In the genomic region with DNA sequence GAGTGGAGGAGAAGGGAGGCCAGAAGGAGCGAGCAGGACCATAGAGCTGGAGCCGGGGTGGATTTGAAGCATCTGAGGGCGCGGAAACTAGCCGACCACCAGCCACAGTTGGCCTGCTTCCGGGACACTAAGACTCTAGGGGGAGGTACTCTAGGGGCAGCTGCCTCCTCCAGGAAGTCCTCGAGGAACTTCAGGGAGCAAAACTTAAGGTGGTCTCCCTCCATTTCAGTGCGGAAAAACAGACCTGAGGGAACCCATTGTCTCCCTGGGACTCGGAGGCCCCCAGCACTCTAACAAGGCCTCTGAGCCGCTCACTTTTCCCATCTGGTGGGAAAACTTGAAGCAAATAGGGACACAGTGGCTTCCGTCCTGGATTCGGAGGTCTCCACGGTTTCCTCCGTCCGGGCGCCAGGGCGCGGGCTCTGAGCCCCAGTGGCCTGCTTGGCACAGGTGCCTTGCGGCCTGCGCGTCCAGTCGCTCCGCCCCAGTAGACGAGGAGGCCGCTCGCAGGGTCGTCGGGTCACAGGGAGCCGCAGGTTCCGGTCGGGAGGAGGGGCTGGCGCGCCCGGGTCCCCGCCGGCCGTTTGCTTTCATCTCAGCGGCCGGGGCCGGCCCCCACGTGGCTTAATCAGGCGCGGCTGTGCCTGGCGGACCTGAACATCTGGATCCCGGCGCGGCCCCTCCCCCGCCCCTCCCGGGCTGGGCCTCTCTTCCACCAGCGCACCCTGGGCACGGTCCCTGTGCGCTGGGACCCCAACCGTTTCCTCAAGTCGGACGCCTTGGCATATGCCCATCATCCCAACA, we compare ENCODE assay signal across 7 mouse cellular contexts. TPM values are rescaled to one million over a fixed set of nuclear protein-coding genes. Genes with fewer than 3 reads are reported as not detected.
DNase-seq lines count a peak whose midpoint lies in the region; ATAC-seq and TF ChIP-seq lines count a peak whose summit lies in the region.

No protein-coding gene starts in this region.

- H3K27me3 ChIP-seq in E14TG2a.4 (ENCODE audit: insufficient read depth, low read length) = peaks cover 97% of the 10 kb centered on the region
- peaks cover 81% of the 10 kb centered on the region for H3K27me3 ChIP-seq in limb, embryonic 12.5 days
- H3K27me3 ChIP-seq in midbrain, embryonic 12.5 days = peaks cover 100% of the 10 kb centered on the region

- 3% methylated on average over 55 of the region's 55 CpGs for WGBS in limb, embryonic 12.5 days
- 3% methylated on average over 54 of the region's 55 CpGs for WGBS in midbrain, embryonic 12.5 days

- H3K4me3 ChIP-seq in E14TG2a.4 (replicated peaks; ENCODE audit: low read length) = peak overlapping the region; percentile 64
- peak overlapping the region; percentile 36 for H3K4me3 ChIP-seq in limb, embryonic 12.5 days (replicated peaks)
- H3K4me3 ChIP-seq in midbrain, embryonic 12.5 days = peak overlapping the region; percentile 33

- peak overlapping the region; percentile 93 for H3K4me2 ChIP-seq in limb, embryonic 12.5 days
- peak overlapping the region; percentile 66 for H3K4me2 ChIP-seq in midbrain, embryonic 12.5 days (replicated peaks)

- DNase-seq in A20 (ENCODE audit: low read depth, low spot score) = peak; percentile 50
- no peak for DNase-seq in frontal cortex, postnatal 25 days (ENCODE audit: low spot score in 2 of 2)
- no peak for DNase-seq in spleen, postnatal 4 days (ENCODE audit: low spot score in 2 of 2)

- H3K36me3 ChIP-seq in E14TG2a.4 (ENCODE audit: insufficient read depth, low read length) = no peaks in the 10 kb centered on the region
- H3K36me3 ChIP-seq in limb, embryonic 12.5 days = no peaks in the 10 kb centered on the region
- no peaks in the 10 kb centered on the region for H3K36me3 ChIP-seq in midbrain, embryonic 12.5 days

- H3K9ac ChIP-seq in limb, embryonic 12.5 days (replicated peaks) = peak overlapping the region; percentile 50; the same call in 1 of the 2 replicates
- H3K9ac ChIP-seq in midbrain, embryonic 12.5 days (replicated peaks) = peak overlapping the region; percentile 25

- peaks cover 71% of the 10 kb centered on the region for H3K4me1 ChIP-seq in E14TG2a.4 (replicated peaks; ENCODE audit: low read depth, low read length)
- H3K4me1 ChIP-seq in limb, embryonic 12.5 days (replicated peaks) = peaks cover 73% of the 10 kb centered on the region
- H3K4me1 ChIP-seq in midbrain, embryonic 12.5 days = peaks cover 37% of the 10 kb centered on the region

- H3K27ac ChIP-seq in limb, embryonic 12.5 days = peak overlapping the region; percentile 56
- H3K27ac ChIP-seq in midbrain, embryonic 12.5 days (replicated peaks) = no peak overlapping the region

- no peak for TF ChIP-seq CTCF in E14TG2a.4 (conservative IDR thresholded peaks at IDR 0.05; ENCODE audit: low read length)

- peak; percentile 61 for ATAC-seq in granulocyte monocyte progenitor cell, adult 5-6 weeks (replicated peaks; ENCODE audit: poor library complexity, severe bottlenecking)
- no peak for ATAC-seq in limb, embryonic 12.5 days (ENCODE audit: insufficient number of reproducible peaks, insufficient read depth, low FRiP score, low TSS enrichment, low read depth)
- peak; percentile 52; the same call in 1 of the 2 replicates for ATAC-seq in midbrain, embryonic 12.5 days (ENCODE audit: low FRiP score, low read depth)

- H3K9me3 ChIP-seq in E14TG2a.4 (ENCODE audit: low read length) = no peaks in the 10 kb centered on the region
- H3K9me3 ChIP-seq in limb, embryonic 12.5 days = no peaks in the 10 kb centered on the region
- H3K9me3 ChIP-seq in midbrain, embryonic 12.5 days = no peaks in the 10 kb centered on the region

RNA-seq across cellular contexts. Expression of gene Tmem59l, which starts 1.0 kb away (rescaled TPM):
- total RNA-seq in granulocyte monocyte progenitor cell, adult 5-6 weeks (2014; fragmentation: Nextera tagmentation) = not detected in 2 replicates
- not detected in 2 replicates for total RNA-seq in granulocyte monocyte progenitor cell, adult 5-6 weeks (2017)
- polyA plus RNA-seq in limb, embryonic 12.5 days (2016; fragmentation: Nextera tagmentation; extraction: Ambion mirVana) = 17.5 and 22.1 TPM in 2 replicates
- polyA plus RNA-seq in midbrain, embryonic 12.5 days (2016; fragmentation: Nextera tagmentation; extraction: Ambion mirVana) = 19.3 and 21.7 TPM in 2 replicates

RNA-seq across cellular contexts. Expression of gene Crlf1, which starts 4.8 kb away (rescaled TPM):
- total RNA-seq in granulocyte monocyte progenitor cell, adult 5-6 weeks (2014; fragmentation: Nextera tagmentation) = not detected in 2 replicates
- not detected in 2 replicates for total RNA-seq in granulocyte monocyte progenitor cell, adult 5-6 weeks (2017)
- polyA plus RNA-seq in limb, embryonic 12.5 days (2016; fragmentation: Nextera tagmentation; extraction: Ambion mirVana) = 82.4 and 105 TPM in 2 replicates
- polyA plus RNA-seq in midbrain, embryonic 12.5 days (2016; fragmentation: Nextera tagmentation; extraction: Ambion mirVana) = 0.92 and 1.6 TPM in 2 replicates

RNA-seq across cellular contexts. Expression of gene Klhl26, which starts 11.4 kb away (rescaled TPM):
- 2.1 and 4.4 TPM in 2 replicates for total RNA-seq in granulocyte monocyte progenitor cell, adult 5-6 weeks (2014; fragmentation: Nextera tagmentation)
- total RNA-seq in granulocyte monocyte progenitor cell, adult 5-6 weeks (2017) = 4.0 and 4.1 TPM in 2 replicates
- 26.8 and 27.3 TPM in 2 replicates for polyA plus RNA-seq in limb, embryonic 12.5 days (2016; fragmentation: Nextera tagmentation; extraction: Ambion mirVana)
- 17.8 and 18.5 TPM in 2 replicates for polyA plus RNA-seq in midbrain, embryonic 12.5 days (2016; fragmentation: Nextera tagmentation; extraction: Ambion mirVana)

RNA-seq across cellular contexts. Expression of gene Rex1bd, which starts 18.4 kb away (rescaled TPM):
- 21.7 and 30.2 TPM in 2 replicates for total RNA-seq in granulocyte monocyte progenitor cell, adult 5-6 weeks (2014; fragmentation: Nextera tagmentation)
- total RNA-seq in granulocyte monocyte progenitor cell, adult 5-6 weeks (2017) = 33.4 and 64.9 TPM in 2 replicates
- 142 and 151 TPM in 2 replicates for polyA plus RNA-seq in limb, embryonic 12.5 days (2016; fragmentation: Nextera tagmentation; extraction: Ambion mirVana)
- 130 and 134 TPM in 2 replicates for polyA plus RNA-seq in midbrain, embryonic 12.5 days (2016; fragmentation: Nextera tagmentation; extraction: Ambion mirVana)

RNA-seq across cellular contexts. Expression of gene Uba52, which starts 22.4 kb away (rescaled TPM):
- 2,675 and 2,799 TPM in 2 replicates for total RNA-seq in granulocyte monocyte progenitor cell, adult 5-6 weeks (2014; fragmentation: Nextera tagmentation)
- 3,231 and 3,572 TPM in 2 replicates for total RNA-seq in granulocyte monocyte progenitor cell, adult 5-6 weeks (2017)
- 882 and 891 TPM in 2 replicates for polyA plus RNA-seq in limb, embryonic 12.5 days (2016; fragmentation: Nextera tagmentation; extraction: Ambion mirVana)
- 748 and 749 TPM in 2 replicates for polyA plus RNA-seq in midbrain, embryonic 12.5 days (2016; fragmentation: Nextera tagmentation; extraction: Ambion mirVana)

Comparison
In these comparisons a context has a peak if more than half of its experiments do, and no peak if none do; other contexts are left out.
1. RNA of gene Crlf1, which starts 4.8 kb away (polyA plus RNA-seq): 82.4 to 105 TPM in limb, embryonic 12.5 days; 0.92 to 1.6 TPM in midbrain, embryonic 12.5 days; every median in the first group is over 10 times any median in the second.
2. Peak in every context shown above with its lines, with median percentiles within 50 percentile points of each other: H3K4me3 ChIP-seq.